Mouse (Mus musculus): ENCODE measurements around the gene Nsf. TPM values are rescaled to one million over a fixed set of nuclear protein-coding genes. Genes with fewer than 3 reads are reported as not detected.

The Nsf gene
- total RNA-seq, 1 experiment: 55.0 TPM

- no peak for TF ChIP-seq CHD2 (IDR thresholded peaks at IDR 0.05; ENCODE audit: low read depth, low read length)
- TF ChIP-seq ZC3H11A (IDR thresholded peaks at IDR 0.05; ENCODE audit: borderline replicate concordance, low read depth, low read length): no peak
- TF ChIP-seq ZNF384 (IDR thresholded peaks at IDR 0.05; ENCODE audit: low read depth, low read length): no peak
- TF ChIP-seq HCFC1 (IDR thresholded peaks at IDR 0.05; ENCODE audit: borderline replicate concordance, insufficient read depth, low read length): no peak
- no peak for TF ChIP-seq MAFK (IDR thresholded peaks at IDR 0.05; ENCODE audit: insufficient read depth, low read depth, low read length)
- Histone ChIP-seq H3K36me3 (ENCODE audit: control insufficient read depth, insufficient read depth, low read length, poor library complexity, severe bottlenecking) (peaks cover 8% of the 10 kb centered on the region), H3K9me3 (ENCODE audit: control insufficient read depth, insufficient read depth, low read depth, low read length) (no peaks in the 10 kb centered on the region), H3K4me3 (ENCODE audit: insufficient read depth in 1 of 2, low read depth in 1 of 2, low read length in 2 of 2, poor library complexity in 1 of 2, severe bottlenecking in 1 of 2) (no peak overlapping the region), H3K27ac (ENCODE audit: insufficient read depth, low read depth, low read length, poor library complexity, severe bottlenecking) (no peak overlapping the region), H3K4me1 (ENCODE audit: control insufficient read depth in 2 of 2, insufficient read depth in 2 of 2, low read length in 2 of 2, poor library complexity in 1 of 2) (no peaks in the 10 kb centered on the region), H3K9ac (ENCODE audit: insufficient read depth, low read depth, low read length, poor library complexity, severe bottlenecking) (no peak overlapping the region)
- in situ Hi-C loops (cut with MboI; ENCODE audit: low sequenced_read_pairs in 2 of 2, unreplicated experiment in 2 of 2): loop anchor here in 1 of 2 experiments (25.0 kb wide), 1 partner anchor 1191 kb away; no protein-coding TSS in a partner anchor
- no peak for DNase-seq (ENCODE audit: low read depth, low spot score)
These were observed 17.0 kb upstream of the Nsf start for GRCm38 (mm10) chr11:103970876-103971275.

- Histone ChIP-seq H3K36me3 (ENCODE audit: control insufficient read depth, insufficient read depth, low read length, poor library complexity, severe bottlenecking) (peaks cover 4% of the 10 kb centered on the region), H3K27ac (ENCODE audit: insufficient read depth, low read depth, low read length, poor library complexity, severe bottlenecking) (no peak overlapping the region), H3K4me3 (ENCODE audit: insufficient read depth in 1 of 2, low read depth in 1 of 2, low read length in 2 of 2, poor library complexity in 1 of 2, severe bottlenecking in 1 of 2) (no peak overlapping the region), H3K4me1 (ENCODE audit: control insufficient read depth in 2 of 2, insufficient read depth in 2 of 2, low read length in 2 of 2, poor library complexity in 1 of 2) (peaks cover 0 to 2% of the 10 kb centered on the region in 2 experiments; a peak in 2 of 4 replicates), H3K9ac (ENCODE audit: insufficient read depth, low read depth, low read length, poor library complexity, severe bottlenecking) (no peak overlapping the region), H3K9me3 (ENCODE audit: control insufficient read depth, insufficient read depth, low read depth, low read length) (no peaks in the 10 kb centered on the region)
- DNase-seq (ENCODE audit: low read depth, low spot score): no peak
- in situ Hi-C loops (cut with MboI; ENCODE audit: low sequenced_read_pairs in 2 of 2, unreplicated experiment in 2 of 2): loop anchor here in 1 of 2 experiments (25.0 kb wide), 1 partner anchor 1193 kb away; no protein-coding TSS in a partner anchor
- TF ChIP-seq CHD2 (IDR thresholded peaks at IDR 0.05; ENCODE audit: low read depth, low read length) (no peak), ZC3H11A (IDR thresholded peaks at IDR 0.05; ENCODE audit: borderline replicate concordance, low read depth, low read length) (no peak)
These were observed 15.4 kb upstream of the Nsf start for GRCm38 (mm10) chr11:103969278-103969677.

GRCm38 (mm10) chr11:103967106-103967735 lies 13.4 kb upstream of the Nsf start:
- H3K36me3 ChIP-seq (ENCODE audit: control insufficient read depth, insufficient read depth, low read length, poor library complexity, severe bottlenecking): peaks cover 4% of the 10 kb centered on the region; the same call in 1 of the 2 replicates
- DNase-seq (ENCODE audit: low read depth, low spot score): no peak
- peak overlapping the region; percentile 45; the same call in 1 of the 2 replicates for H3K27ac ChIP-seq (ENCODE audit: insufficient read depth, low read depth, low read length, poor library complexity, severe bottlenecking)
- peak overlapping the region; percentile 86 to 99 for H3K4me3 ChIP-seq (ENCODE audit: insufficient read depth in 1 of 2, low read depth in 1 of 2, low read length in 2 of 2, poor library complexity in 1 of 2, severe bottlenecking in 1 of 2)
- in situ Hi-C loops (cut with MboI; ENCODE audit: low sequenced_read_pairs in 2 of 2, unreplicated experiment in 2 of 2): loop anchor here in 1 of 2 experiments (25.0 kb wide), 1 partner anchor 1195 kb away; no protein-coding TSS in a partner anchor
- TF ChIP-seq CHD2 (IDR thresholded peaks at IDR 0.05; ENCODE audit: low read depth, low read length): no peak
- no peak for TF ChIP-seq ZC3H11A (IDR thresholded peaks at IDR 0.05; ENCODE audit: borderline replicate concordance, low read depth, low read length)
- no peak for TF ChIP-seq ZNF384 (IDR thresholded peaks at IDR 0.05; ENCODE audit: low read depth, low read length)
- TF ChIP-seq HCFC1 (IDR thresholded peaks at IDR 0.05; ENCODE audit: borderline replicate concordance, insufficient read depth, low read length): no peak
- TF ChIP-seq MAFK (IDR thresholded peaks at IDR 0.05; ENCODE audit: insufficient read depth, low read depth, low read length): no peak
- peak overlapping the region; percentile 80 for H3K9ac ChIP-seq (ENCODE audit: insufficient read depth, low read depth, low read length, poor library complexity, severe bottlenecking)
- H3K9me3 ChIP-seq (ENCODE audit: control insufficient read depth, insufficient read depth, low read depth, low read length): no peaks in the 10 kb centered on the region
- H3K4me1 ChIP-seq (ENCODE audit: control insufficient read depth in 2 of 2, insufficient read depth in 2 of 2, low read length in 2 of 2, poor library complexity in 1 of 2): peaks cover 0 to 2% of the 10 kb centered on the region in 2 experiments; a peak in 2 of 4 replicates

- in situ Hi-C loops (cut with MboI; ENCODE audit: low sequenced_read_pairs in 2 of 2, unreplicated experiment in 2 of 2): loop anchor here in 1 of 2 experiments (25.0 kb wide), 1 partner anchor 1205 kb away; no protein-coding TSS in a partner anchor
- Histone ChIP-seq H3K36me3 (ENCODE audit: control insufficient read depth, insufficient read depth, low read length, poor library complexity, severe bottlenecking) (no peaks in the 10 kb centered on the region), H3K9ac (ENCODE audit: insufficient read depth, low read depth, low read length, poor library complexity, severe bottlenecking) (no peak overlapping the region), H3K9me3 (ENCODE audit: control insufficient read depth, insufficient read depth, low read depth, low read length) (no peaks in the 10 kb centered on the region), H3K4me1 (ENCODE audit: control insufficient read depth in 2 of 2, insufficient read depth in 2 of 2, low read length in 2 of 2, poor library complexity in 1 of 2) (peaks cover 4 to 9% of the 10 kb centered on the region in 2 experiments; a peak in 2 of 4 replicates), H3K4me3 (ENCODE audit: insufficient read depth in 1 of 2, low read depth in 1 of 2, low read length in 2 of 2, poor library complexity in 1 of 2, severe bottlenecking in 1 of 2) (no peak overlapping the region), H3K27ac (ENCODE audit: insufficient read depth, low read depth, low read length, poor library complexity, severe bottlenecking) (no peak overlapping the region)
- DNase-seq (ENCODE audit: low read depth, low spot score): no peak
- TF ChIP-seq ZNF384 (IDR thresholded peaks at IDR 0.05; ENCODE audit: low read depth, low read length): no peak
- TF ChIP-seq HCFC1 (IDR thresholded peaks at IDR 0.05; ENCODE audit: borderline replicate concordance, insufficient read depth, low read length): no peak
- no peak for TF ChIP-seq ZC3H11A (IDR thresholded peaks at IDR 0.05; ENCODE audit: borderline replicate concordance, low read depth, low read length)
- no peak for TF ChIP-seq CHD2 (IDR thresholded peaks at IDR 0.05; ENCODE audit: low read depth, low read length)
- no peak for TF ChIP-seq MAFK (IDR thresholded peaks at IDR 0.05; ENCODE audit: insufficient read depth, low read depth, low read length)
These were observed 3.0 kb upstream of the Nsf start for GRCm38 (mm10) chr11:103956866-103957265.
